Mouse (Mus musculus) cerebellum, adult 8-10 months (tissue): ENCODE measurements around the gene Prf1.
A peak's percentile ranks its signal among the peaks of the same experiment; 100 is the strongest.

Experiments used
- DNase-seq: peaks from one replicate; pipeline ENCODE4 v3.0.0; 2022

Gene Prf1

GRCm38 (mm10) chr10:61297477-61297876 is at the start of gene Prf1:
Gene Prf1, plus strand, starts transcription at chr10:61297833.
- no peak for DNase-seq

GRCm38 (mm10) chr10:61248596-61249114 is 49.0 kb upstream of the Prf1 start:
- DNase-seq: no peak

DNA sequence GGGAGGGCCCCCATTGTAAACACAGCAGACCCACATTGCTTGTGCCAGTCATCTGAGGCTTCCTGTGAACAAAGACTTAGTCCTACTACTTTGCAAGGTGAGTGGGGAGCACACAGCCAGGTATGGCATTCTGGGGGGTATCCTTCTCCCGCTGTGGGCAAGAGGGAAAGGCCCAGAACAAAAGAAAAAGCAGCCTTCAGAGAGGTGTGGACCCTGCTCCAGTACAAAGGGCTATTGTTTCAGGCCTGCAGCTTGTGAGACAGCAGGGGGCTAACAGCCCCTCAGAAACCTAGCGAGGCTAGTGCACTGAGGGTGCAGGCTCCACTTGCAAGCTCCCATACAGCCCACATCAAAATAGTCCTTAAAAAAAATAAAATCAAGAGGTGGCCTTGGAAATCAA is 47.7 kb upstream of the Prf1 start:
- no peak for DNase-seq

DNA sequence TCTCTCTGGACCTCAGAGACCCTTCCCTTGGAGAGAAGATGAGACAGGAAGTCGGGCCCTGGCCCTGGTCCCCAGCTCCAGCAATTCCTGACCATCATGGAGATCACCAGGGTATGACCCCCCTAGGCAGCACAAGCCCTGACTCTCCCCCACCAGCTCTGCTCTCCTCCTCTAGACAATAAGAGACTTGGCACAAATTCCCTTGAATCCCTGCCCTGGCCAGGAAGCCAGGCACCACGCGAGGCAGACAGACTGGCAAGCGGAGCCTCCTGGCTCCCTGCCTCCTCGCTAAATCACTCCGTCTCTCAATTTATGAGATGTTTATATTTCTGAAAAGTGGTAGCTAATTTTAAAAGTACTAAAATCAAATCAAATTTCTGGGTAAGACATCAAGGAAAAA is 42.9 kb upstream of the Prf1 start:
- DNase-seq: peak; percentile 69

DNA sequence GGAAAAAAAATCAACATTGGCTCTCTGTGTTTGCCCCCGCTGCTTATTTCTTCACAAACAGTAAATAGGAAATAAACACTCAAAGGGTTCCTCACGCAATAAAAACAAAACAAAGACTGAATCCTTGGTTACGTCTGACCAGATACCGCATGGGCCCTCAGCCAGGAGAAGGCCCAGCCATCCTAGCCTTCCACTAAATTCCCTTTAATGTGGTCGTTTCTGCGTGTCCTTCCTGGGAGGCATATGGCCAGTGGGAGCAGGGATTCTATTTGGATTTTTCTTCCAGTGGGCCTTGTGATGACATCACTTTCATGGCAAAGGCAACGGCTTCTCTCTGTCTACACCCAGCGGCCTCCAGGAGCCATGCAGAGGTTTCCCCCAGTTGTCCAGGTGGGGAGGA is 42.4 kb upstream of the Prf1 start:
- DNase-seq: no peak

DNA sequence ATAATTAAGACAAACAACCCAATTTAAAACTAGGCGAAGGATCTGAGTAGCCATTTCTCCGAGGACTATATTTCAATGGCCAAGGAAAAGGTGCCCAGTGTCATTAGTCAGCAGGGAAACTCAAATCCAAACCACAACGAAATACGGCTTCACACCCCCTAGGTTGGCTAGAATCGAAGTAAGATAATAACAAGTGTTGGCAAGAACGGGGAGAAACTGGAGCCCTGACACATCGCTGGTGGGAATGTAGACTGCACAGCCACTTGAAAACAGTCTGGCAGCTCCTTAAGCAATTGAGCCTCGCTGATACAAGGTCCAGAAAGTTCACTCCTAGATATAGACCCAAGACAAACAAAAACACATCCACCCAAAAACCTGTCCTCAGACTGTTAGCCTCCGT is 41.0 kb upstream of the Prf1 start:
- no peak for DNase-seq

DNA sequence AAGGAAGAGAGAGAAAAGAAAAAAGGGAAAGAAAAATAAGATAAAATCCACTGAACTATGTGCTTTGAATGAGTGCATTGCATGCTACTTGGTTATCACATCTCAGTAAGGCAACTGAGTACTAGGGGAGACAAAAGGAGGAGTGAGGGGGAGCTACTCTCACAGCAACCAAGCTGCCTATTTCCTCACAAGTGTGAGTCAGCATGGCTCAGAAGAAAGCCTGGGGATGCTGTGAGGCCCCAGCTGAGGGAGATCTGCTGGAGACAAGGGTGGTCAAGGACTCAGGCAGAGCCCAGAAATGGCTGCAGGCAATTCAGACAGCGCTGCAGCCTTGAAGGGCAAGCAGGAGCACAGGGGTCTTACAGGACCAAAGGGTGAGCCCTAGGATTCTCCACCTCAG is 39.5 kb upstream of the Prf1 start:
- no peak for DNase-seq

GRCm38 (mm10) chr10:61261229-61262156 is 36.1 kb upstream of the Prf1 start:
- DNase-seq: no peak

GRCm38 (mm10) chr10:61263606-61264005 is 34.0 kb upstream of the Prf1 start:
- DNase-seq: no peak

GRCm38 (mm10) chr10:61267378-61267777 is 30.3 kb upstream of the Prf1 start:
- DNase-seq: no peak

DNA sequence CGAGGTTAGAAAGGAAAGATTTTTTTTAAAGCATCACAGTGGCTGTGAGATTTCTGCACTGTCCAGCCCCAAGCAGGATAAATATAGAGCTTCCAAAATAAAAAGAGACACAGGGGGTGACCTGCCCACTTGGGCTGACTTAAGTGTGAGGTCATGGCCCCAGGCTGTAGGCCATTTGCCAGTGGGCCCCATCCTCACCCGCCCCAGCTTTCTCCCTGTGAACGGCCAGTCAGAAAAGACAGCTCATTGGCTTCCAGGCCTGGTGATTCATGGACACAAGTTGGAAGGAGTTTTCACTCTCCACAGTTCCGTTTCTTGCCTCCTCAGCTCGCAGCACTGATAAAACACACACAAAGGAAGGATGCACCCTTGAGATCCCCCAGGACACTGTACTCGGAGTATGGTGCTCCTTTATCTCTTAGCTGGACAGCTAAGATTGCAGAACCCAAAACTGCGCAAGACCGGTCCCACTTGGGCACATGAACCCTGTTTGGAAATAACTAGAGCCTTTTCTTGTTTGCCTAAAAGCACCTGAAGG is 25.5 kb upstream of the Prf1 start:
- DNase-seq: no peak

- no peak for DNase-seq
Measured at GRCm38 (mm10) chr10:61272631-61273030, 25.0 kb upstream of the Prf1 start.

DNA sequence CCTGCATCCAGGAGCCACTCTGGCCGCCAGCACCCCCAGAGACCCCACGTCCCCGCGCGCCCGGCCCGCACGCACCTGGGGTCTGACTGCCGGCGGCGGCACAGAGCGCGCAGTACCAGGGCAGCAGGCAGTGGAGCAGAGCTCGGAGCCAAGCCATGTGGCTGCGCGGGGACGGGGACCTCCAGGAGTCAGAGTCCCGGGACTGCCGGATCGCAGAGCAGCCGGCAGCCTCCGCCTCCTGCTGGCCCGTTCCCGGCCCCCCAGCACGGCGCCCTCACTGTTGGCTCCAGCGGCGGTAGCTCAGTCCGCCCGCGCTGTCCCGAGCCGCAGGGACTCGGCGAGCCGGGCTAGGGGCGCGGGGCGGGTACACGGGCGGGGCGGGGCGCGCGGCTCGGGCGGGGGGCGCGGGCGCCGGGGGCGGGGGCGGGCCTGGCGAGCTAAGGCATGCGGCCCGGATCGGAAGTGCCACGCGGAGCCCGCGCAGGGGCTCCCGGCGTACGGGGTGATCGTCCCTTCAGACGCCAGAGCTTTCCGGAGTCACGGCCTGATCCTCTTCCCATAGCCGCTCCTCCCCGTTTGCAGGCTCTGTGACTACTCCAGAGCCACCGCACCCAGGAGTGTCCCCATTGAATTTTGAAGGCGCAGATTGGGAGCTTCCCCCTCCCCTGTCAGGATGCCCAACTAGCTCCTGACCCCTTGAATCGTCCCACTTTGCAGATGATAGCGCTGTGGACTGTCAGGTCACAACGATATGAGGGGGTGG is 24.4 kb upstream of the Prf1 start, which contains the start of gene Adamts14:
TSS of gene Adamts14 (minus strand) at position 358 of the 763 bp plus-strand sequence.
- DNase-seq: no peak

DNA sequence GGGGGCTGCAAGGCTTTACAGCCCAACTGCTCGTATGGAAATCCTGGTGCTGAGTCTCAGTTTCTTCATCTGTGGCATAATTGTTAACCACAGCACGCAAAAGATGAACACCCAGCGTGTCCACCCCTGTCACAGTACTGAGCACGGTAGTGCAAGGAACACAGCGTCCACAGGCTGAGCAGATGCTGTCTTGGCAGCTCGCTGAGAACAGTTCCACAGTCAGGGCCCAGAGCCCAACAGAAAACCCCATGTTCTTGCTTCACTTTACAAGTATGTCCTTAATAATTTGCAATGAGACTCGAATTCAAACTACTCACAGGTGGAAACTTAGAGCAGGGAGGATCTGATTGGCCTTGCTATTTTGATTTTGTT is 23.8 kb upstream of the Prf1 start:
- no peak for DNase-seq

DNA sequence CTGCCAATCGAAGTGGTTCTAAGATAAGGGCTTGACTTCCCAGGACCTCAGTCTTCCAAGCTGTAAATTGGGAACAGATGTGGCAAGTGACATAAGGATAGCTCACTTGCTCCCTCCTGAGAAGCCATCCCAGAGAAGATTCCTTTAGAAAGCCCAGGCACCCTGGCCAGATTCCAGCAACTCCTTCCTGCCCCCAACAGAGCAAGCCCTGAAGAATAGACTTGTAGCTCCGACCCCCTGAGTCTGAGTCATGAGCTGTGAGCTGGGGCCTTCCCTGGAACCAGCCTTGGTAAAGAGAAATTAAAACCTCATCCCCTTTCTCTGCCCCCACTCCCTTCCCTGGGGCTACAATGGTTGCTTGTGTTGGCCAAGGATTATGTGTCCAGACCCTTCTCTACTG is 23.1 kb upstream of the Prf1 start:
- DNase-seq: no peak

DNA sequence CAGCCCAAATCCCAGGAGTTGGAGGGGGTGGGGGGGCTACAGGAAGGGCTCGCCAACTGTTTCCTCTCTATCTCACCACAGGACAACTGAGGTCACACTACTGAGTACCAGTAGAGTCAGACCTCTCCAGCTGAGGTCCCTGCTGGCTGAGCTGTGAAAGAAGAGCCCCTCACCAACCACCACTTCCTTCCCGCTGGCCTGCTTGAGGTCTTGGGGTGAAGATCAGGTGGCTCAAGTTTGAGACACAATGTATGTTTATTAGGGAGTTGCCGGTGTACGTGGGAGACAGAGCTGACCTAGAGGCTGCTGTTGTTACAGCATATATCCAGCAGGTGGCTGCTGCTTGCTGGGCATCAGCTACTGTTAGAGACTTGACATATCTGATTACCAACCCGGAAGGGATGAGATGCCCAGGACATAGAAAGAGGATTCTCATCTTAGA is 21.9 kb upstream of the Prf1 start:
- DNase-seq: no peak

DNA sequence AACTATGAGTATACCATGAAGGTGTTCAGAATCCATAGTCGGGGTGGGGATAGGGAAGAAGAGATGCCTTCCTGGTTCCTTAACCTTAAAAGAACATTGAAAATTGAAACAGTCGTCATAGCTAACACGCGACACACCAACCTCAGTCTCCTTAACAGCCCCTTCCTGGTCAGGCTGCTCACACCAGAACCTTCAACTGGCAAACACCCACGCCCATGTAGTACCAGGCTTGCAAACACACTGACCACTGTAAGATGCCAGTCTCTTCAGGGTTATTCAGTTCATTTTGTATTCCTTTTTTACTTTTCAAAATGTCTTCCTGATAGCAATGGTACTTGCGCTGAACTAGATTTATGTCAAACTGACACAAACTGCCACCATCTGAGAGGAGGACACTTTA is 20.6 kb upstream of the Prf1 start:
- no peak for DNase-seq

- DNase-seq: no peak
Measured at GRCm38 (mm10) chr10:61277918-61278674, 19.5 kb upstream of the Prf1 start.

DNA sequence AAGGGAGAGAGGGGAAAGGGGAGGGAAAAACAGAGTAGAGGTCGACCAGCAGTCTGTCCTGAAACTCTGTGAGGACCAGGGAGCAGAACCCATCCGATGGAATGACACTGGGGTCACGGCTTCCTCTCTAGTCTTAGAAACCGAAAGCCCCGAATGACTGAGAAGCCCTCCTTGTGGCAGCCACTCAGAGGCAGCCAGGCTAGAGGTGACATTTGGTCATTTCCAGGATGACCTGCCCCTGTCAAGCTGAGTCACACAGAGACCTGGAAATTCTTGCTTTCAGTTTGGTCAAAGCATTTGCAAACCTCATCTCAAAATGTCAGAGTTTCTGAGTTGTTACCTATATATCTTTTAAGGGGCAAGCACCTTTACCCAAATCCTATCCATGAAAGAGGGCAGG is 16.5 kb upstream of the Prf1 start:
- DNase-seq: no peak

GRCm38 (mm10) chr10:61284309-61284708 is 13.3 kb upstream of the Prf1 start:
- DNase-seq: no peak

- peak; percentile 26 for DNase-seq
Measured at GRCm38 (mm10) chr10:61285271-61285670, 12.4 kb upstream of the Prf1 start.

DNA sequence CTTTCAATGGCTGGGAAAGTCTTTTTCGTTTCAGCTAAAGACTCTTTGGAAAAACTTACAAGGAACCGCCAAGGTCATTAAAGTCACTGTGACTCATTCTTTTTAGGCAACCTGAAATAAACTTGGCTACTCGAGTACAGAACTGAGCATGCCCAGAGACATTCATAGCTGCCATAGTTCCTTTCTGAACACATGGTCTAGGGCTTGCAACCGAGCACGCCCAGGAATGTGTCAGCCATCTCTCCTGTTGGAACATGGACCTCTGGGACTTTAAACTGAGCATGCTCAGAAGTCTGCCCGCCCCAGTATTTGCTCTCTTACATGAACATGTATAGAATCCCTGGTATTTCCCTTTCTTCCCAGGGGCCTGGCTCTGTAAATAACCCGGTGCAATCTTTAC is 11.4 kb upstream of the Prf1 start:
- no peak for DNase-seq

GRCm38 (mm10) chr10:61290016-61290415 is 7.6 kb upstream of the Prf1 start:
- no peak for DNase-seq
